Mouse (Mus musculus): Measurements from ENCODE around the gene Etnppl.

DNA sequence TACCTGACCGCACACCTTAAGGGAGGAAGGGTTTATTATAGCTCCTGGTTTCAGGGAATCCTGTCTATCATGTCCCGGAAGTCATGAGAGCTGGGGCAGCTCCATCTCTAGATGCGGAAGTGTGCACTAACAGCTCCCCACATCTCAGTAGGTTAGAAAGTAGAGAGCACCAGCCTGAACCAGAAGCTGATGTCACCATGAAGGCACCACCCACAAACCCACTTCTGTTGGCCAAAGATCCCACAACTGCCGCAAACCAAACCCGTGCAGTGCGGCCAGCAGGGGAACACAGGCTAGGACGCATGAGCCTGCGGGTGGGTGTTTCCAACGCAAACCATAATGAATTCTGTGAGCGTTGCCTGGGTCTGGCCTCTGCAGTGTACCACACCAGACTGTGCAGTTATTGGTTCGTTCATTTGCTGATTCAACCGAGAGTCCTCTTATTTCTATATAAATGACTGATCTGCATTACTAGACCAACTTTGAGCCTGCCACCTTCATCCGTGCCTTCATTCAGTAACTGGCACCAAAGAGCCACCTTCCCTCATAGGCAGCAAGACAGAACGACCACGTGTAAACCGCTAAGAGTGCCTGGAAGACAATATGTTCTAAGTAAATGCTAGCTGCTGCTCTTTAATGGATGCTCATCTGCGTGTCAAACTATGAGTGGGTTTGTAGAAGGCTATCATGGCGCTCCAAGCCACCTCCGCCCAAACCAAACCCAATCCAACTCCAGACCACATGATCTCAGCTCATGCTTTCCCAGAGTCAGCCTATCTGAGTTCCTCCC lies 60.6 kb downstream of the Etnppl start:
- TF ChIP-seq POLR2A (IDR thresholded peaks at IDR 0.05; ENCODE audit: low read depth, low read length) (no peak), CTCF (IDR thresholded peaks at IDR 0.05; ENCODE audit: extremely low read depth, insufficient read depth, insufficient read length, insufficient replicate concordance) (no peak)
